Mouse (Mus musculus): ENCODE measurements at regions not wholly inside any gene's neighbourhood (a gene's known extent, or its start where the extent isn't known, plus 50 kb on each side); places are given as distances from the start of the nearest gene placed in this dataset.
A peak's percentile ranks its signal among the peaks of the same experiment; 100 is the strongest.

GRCm38 (mm10) chr9:50031318-50031717, 232.6 kb upstream of the Ncam1 start:
- 36% methylated on average over 2 of the region's 2 CpGs for WGBS
- DNase-seq (ENCODE audit: low read depth, low spot score) = no peak

DNA sequence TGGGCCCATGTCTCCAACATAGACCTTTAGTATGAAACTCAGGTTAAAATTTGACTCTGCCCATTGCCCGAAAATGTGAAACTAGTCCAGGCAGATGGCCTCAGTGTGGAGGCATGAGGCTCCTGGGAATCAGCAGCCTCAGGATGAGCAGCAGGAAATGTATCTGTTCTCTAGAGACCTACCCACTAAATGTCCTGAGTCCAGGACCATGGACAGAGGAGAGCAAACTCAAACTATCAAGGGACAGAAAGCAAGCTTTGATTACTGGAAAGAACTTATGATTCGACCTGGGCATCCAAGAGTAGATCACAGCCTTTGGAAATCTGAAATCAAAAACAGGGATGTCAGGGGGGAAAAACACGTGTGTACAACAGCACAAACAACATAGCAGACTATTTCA, 230.3 kb upstream of the Ncam1 start:
- 32% methylated on average over 3 of the region's 3 CpGs for WGBS
- no peak for DNase-seq (ENCODE audit: low read depth, low spot score)

DNA sequence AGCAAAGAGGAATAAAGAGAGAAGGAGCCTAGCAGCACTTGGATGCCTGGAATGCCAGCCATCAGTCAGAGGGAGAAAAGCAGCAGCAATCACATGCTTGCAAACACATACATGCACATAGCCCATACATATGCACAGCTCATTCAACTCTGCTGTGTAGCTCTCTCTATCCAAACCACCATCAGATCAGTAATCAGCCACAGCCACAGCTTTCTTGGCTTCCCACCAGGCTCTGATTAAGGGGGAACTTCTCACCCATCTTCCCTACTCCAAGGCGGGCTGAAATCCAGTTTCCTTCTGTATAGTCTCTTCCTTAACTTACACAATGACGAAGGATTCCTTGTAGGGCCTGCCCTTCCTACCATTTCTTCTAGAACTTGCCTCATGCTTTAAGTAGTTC, 229.8 kb upstream of the Ncam1 start:
- no peak for DNase-seq (ENCODE audit: low read depth, low spot score)
- WGBS = 85% methylated on average over 2 of the region's 2 CpGs

DNA sequence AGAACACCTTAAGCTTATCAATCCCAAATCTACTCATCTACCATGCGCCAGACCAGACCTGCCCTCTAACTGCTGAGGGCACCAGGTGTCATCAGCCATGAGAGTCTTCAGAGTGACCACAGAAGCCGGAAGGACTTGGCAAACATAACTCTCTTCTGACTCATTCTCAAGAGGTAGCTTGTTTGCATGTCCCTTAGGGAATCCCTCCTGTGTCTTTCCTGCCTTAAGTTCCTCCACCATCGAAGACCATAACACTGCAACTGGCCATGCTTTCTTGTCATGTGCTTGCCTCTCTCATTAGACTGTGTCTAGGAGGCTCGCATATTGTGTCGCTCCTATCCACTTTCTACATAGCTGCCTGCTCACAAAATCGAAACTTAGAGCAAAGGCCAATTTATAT, 226.1 kb upstream of the Ncam1 start:
- WGBS = 71% methylated on average over 6 of the region's 6 CpGs
- no peak for DNase-seq (ENCODE audit: low read depth, low spot score)

DNA sequence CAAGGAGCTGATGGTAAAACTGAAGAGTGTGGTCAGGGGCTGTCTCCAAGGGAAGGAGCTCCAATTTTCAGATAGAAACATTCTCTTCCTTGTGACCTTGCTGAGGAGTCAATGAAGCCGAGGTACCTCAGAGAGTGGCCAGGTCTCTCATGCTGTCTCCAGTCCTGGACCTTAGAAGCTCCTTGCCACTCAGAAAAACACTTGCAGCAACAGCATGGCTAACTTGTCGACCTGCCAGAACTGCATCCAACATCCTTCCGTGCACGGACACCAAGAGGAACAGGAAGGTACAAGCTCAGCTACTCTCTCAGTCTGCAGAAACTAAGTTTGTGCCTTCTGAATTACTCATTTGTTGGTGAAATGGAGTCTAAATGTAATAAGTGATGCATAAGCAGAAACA, 214.9 kb upstream of the Ncam1 start:
- DNase-seq (ENCODE audit: low read depth, low spot score) = no peak
- 69% methylated on average over 4 of the region's 4 CpGs for WGBS

DNA sequence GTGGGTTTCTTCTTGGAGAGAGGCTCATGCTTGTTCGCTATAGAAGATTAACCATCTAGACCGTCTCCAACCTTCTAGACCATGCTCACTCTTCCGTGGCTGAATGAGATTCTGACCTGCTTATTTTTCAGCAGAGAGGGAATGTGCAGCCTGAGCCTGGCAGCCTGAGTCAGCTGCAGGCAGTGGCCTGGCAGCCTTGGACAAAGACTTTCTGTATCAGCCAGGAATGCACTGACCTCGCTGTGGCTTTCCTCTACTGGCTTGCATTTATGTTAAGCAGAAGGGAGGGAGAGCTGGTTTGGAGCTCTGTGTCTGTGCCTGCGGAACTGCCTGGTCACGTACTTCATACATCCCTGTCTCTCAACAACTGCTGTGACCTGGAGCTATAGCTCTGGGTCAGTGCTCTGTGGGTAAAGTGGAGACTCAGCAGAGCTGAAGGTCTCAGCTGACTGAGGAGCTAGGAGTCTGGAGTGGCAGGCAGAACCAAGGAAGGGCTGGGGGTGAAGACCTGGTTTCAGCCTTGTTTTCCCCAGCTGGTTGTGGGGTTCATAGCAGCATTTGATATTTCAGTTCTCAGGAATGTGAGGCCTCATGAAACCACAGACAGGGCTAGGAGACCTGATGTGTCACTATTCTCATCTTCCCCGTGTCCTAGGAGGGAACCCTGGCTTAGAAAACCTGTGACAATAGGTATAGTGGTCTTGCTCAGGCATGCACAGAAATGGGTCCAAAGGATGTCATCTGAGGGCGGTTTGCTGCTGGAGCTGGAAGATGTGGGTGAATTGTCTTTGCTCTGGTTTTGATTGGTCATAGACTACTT, 207.2 kb upstream of the Ncam1 start:
- 42% methylated on average over 8 of the region's 8 CpGs for WGBS
- DNase-seq (ENCODE audit: low read depth, low spot score) = no peak

DNA sequence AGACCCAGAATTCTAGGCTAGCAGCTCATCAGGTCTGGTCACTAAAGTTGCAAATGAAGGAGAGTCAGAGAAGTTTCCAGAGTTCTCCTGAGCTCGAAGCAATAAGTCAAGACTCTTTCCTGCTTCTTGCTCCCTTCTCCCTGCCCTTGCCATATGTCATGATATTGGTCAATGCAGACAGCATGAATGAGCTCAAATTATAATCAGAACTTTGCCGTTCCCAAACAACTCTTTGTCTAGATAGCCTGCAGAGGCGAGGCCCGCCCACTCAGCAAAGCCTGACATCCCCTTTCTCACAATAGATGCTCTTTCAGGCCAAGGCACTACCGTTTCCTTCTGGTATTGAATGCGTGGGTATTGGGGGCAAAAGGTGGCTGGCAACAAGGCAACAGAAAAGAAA, 204.0 kb upstream of the Ncam1 start:
- 78% methylated on average over 6 of the region's 6 CpGs for WGBS
- DNase-seq (ENCODE audit: low read depth, low spot score) = no peak

GRCm38 (mm10) chr9:50000497-50001404, 202.0 kb upstream of the Ncam1 start:
- no peak for DNase-seq (ENCODE audit: low read depth, low spot score)
- WGBS = 70% methylated on average over 13 of the region's 13 CpGs

DNA sequence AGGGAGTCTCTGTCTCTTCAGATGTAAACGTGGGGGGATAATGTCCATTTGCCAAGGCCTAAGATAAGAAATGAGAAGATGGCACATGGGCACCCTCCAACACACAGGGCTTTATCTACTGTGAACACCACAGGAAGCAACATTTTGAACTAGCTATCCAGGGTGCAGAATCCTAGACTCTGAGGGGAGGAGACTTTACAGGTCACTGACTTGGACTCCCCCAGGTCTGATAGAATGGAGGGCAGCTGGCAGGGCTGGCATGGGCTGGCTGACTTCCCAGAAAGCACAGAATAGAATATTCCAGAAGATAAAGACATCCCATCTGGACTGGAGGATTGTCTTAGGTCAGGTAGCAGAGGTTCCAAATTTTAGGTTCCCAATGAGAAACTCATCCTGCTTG, 201.2 kb upstream of the Ncam1 start:
- WGBS = 59% methylated on average over 1 of the region's 1 CpGs

GRCm38 (mm10) chr9:49998101-49998500, 199.4 kb upstream of the Ncam1 start:
- 80% methylated on average over 3 of the region's 3 CpGs for WGBS
- no peak for DNase-seq (ENCODE audit: low read depth, low spot score)

More for the DNA sequence above, 201.2 kb upstream of the Ncam1 start:
- DNase-seq (ENCODE audit: low read depth, low spot score) = no peak

DNA sequence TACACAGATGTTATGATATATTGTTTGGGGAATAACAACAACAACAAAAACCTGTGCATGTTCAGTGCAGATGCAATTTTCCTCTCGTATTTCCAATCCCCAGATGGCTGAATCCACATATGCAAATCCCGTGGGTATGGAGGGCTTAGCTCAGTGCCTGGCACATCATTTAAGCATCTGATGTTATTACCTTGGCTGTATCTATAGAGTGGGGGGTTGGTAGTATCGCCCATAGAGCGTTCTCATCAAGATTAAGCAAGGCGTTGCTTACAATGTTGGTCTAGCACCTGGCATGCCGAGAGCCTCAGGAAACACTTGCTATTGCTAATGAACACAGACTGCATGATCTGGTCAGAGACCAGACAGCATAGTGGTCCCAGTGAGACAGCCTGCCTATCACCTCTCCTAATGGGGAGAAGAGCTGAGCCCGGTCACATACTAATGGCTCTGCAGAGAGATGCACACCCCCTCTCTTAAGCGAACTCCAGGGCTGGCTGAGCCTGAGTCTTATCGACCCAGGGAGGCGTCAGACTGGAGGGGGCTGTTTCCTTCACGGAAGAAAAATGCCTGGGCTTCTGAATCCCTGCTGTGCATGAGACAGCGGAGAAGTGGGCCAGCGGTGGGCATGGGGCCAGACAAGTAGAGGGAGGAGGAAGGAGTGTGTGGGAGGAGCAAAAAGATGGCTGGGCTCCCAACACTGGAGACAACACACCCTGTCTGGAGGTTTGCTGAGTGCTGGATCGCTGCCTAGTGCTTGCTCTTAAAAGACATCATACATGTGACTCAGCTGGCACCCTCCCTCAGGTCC, 190.9 kb upstream of the Ncam1 start:
- WGBS = 57% methylated on average over 14 of the region's 14 CpGs
- DNase-seq (ENCODE audit: low read depth, low spot score) = peak; percentile 4

GRCm38 (mm10) chr9:49988064-49988463, 189.3 kb upstream of the Ncam1 start:
- no peak for DNase-seq (ENCODE audit: low read depth, low spot score)
- 25% methylated on average over 5 of the region's 5 CpGs for WGBS

DNA sequence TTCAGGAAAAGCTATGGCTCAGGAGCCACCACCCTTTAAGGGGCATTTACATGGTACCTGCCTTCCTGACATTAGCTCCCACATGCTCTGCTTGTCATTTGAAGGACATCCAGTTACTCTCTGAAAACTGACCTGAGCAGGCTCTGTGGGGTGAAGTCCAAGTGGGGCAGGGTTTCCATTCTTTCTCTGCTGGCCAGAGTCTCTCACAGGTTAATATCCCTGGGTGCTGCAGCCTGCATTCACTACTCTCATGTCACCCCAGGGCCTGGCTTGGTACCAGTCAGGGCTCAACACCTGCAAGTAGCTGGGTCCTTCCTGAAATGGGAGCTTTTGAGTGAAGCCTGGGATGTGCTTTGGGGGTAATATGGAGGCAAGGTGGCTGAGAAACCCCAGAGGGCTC, 188.8 kb upstream of the Ncam1 start:
- no peak for DNase-seq (ENCODE audit: low read depth, low spot score)

DNA sequence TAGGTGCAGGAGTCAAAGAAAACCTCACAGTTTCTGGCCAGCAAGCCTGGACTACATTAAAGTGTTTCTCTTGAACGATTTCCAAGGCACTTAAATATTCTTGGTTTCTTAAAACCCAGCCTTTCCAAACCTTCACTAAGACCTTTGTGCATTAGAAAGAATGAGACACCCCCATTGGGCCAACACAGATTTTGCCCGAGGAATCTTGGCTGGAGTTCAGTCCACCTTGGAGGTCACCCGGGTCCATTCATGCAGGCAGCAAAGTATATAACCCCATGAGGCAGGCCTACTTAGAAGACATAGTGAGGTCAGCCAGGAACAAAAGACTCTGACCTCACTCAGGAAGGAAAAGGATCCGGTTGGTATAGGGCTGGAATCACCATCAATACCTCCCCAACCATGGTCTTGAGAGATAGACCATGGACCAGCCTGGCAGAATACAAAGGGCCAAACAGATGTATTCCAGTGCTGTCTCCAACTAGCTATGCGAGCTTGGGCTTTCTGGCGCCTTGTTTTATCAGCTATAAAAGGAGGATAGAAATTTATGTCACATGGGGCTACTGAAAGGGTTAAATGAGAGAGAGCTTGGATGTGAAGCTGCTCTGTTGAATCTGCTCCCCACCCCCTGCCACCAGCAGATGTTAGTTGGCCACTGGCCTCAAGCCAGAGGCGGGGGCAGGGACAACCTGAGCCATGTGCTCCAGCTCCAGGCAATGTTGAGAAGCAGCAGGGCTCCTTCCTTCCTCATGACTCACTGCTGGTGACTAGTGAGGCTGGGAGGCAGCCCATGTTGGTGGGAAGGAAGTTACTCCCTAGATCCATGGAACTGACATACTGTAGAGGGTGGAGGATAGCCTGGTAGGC, 181.9 kb upstream of the Ncam1 start:
- WGBS = 48% methylated on average over 7 of the region's 7 CpGs
- DNase-seq (ENCODE audit: low read depth, low spot score) = no peak

- WGBS = 56% methylated on average over 11 of the region's 11 CpGs
- no peak for DNase-seq (ENCODE audit: low read depth, low spot score)
Measured at GRCm38 (mm10) chr9:49975938-49976671, 177.4 kb upstream of the Ncam1 start.

- WGBS = 64% methylated on average over 5 of the region's 5 CpGs
- DNase-seq (ENCODE audit: low read depth, low spot score) = no peak
Measured at GRCm38 (mm10) chr9:49973974-49974495, 175.3 kb upstream of the Ncam1 start.

- 85% methylated on average over 6 of the region's 6 CpGs for WGBS
- DNase-seq (ENCODE audit: low read depth, low spot score) = no peak
Measured at GRCm38 (mm10) chr9:49969429-49969828, 170.7 kb upstream of the Ncam1 start.

- WGBS = 35% methylated on average over 4 of the region's 4 CpGs
- DNase-seq (ENCODE audit: low read depth, low spot score) = no peak
Measured at GRCm38 (mm10) chr9:49964666-49965065, 165.9 kb upstream of the Ncam1 start.
